Mouse (Mus musculus): ENCODE measurements around the gene Olfr824. TPM values are rescaled to one million over a fixed set of nuclear protein-coding genes. Genes with fewer than 3 reads are reported as not detected.
"Not testable (repeated sequence)": the region's sequence is repeated elsewhere in the genome, so short reads cannot be mapped to it uniquely, and the experiment has no call there.

Gene Olfr824
- polyA plus RNA-seq (2012; ENCODE audit: insufficient read depth, insufficient read length, low replicate concordance, missing spikeins): not detected in 2 replicates

GRCm38 (mm10) chr10:130129900-130130299 is at the start of gene Olfr824:
Olfr824 (minus strand) TSS chr10:130130000.
- H3K4me1 ChIP-seq (ENCODE audit: control insufficient read depth, insufficient read depth, low read length): not testable (repeated sequence)

GRCm38 (mm10) chr10:130166666-130167065 is 36.9 kb upstream of the Olfr824 start, which contains the start of gene Olfr825:
Olfr825 (minus strand) TSS chr10:130166766.
- Histone ChIP-seq H3K4me3 (ENCODE audit: insufficient read depth, low read depth, low read length) (no peak within 1 kb of the TSS), H3K27ac (ENCODE audit: insufficient read depth, low read depth, low read length) (no peak within 1 kb of the TSS), H3K4me1 (ENCODE audit: control insufficient read depth, insufficient read depth, low read length) (no peaks in the 10 kb centered on the region)
- TF ChIP-seq POLR2A (IDR thresholded peaks at IDR 0.05; ENCODE audit: insufficient read depth, low read depth, low read length) (no peak), CTCF (IDR thresholded peaks at IDR 0.05; ENCODE audit: insufficient read depth, low read depth, low read length) (no peak)

More at GRCm38 (mm10) chr10:130129900-130130299, at the start of gene Olfr824:
- not testable (repeated sequence) for H3K27ac ChIP-seq (ENCODE audit: insufficient read depth, low read depth, low read length); H3K4me3 ChIP-seq (ENCODE audit: insufficient read depth, low read depth, low read length)

GRCm38 (mm10) chr10:130165196-130165595 is 35.4 kb upstream of the Olfr824 start:
- no peak overlapping the region for H3K27ac ChIP-seq (ENCODE audit: insufficient read depth, low read depth, low read length)
- TF ChIP-seq POLR2A (IDR thresholded peaks at IDR 0.05; ENCODE audit: insufficient read depth, low read depth, low read length) (no peak), CTCF (IDR thresholded peaks at IDR 0.05; ENCODE audit: insufficient read depth, low read depth, low read length) (no peak)

GRCm38 (mm10) chr10:130144121-130144520 is 14.3 kb upstream of the Olfr824 start:
- no peak for TF ChIP-seq CTCF (IDR thresholded peaks at IDR 0.05; ENCODE audit: insufficient read depth, low read depth, low read length)
- TF ChIP-seq POLR2A (IDR thresholded peaks at IDR 0.05; ENCODE audit: insufficient read depth, low read depth, low read length): no peak
- Histone ChIP-seq H3K4me1 (ENCODE audit: control insufficient read depth, insufficient read depth, low read length) (no peaks in the 10 kb centered on the region), H3K27ac (ENCODE audit: insufficient read depth, low read depth, low read length) (no peak overlapping the region), H3K4me3 (ENCODE audit: insufficient read depth, low read depth, low read length) (no peak overlapping the region)
- 81% methylated on average over 5 of the region's 5 CpGs for WGBS

More at GRCm38 (mm10) chr10:130165196-130165595, 35.4 kb upstream of the Olfr824 start:
- no peaks in the 10 kb centered on the region for H3K4me1 ChIP-seq (ENCODE audit: control insufficient read depth, insufficient read depth, low read length)
- H3K4me3 ChIP-seq (ENCODE audit: insufficient read depth, low read depth, low read length): no peak overlapping the region

- H3K4me1 ChIP-seq (ENCODE audit: control insufficient read depth, insufficient read depth, low read length); H3K4me3 ChIP-seq (ENCODE audit: insufficient read depth, low read depth, low read length); H3K27ac ChIP-seq (ENCODE audit: insufficient read depth, low read depth, low read length): not testable (repeated sequence)
- WGBS: 85% methylated on average over 5 of the region's 5 CpGs
These were observed 12.7 kb upstream of the Olfr824 start for GRCm38 (mm10) chr10:130142481-130142880.

GRCm38 (mm10) chr10:130134811-130135210 is 5.0 kb upstream of the Olfr824 start:
- Histone ChIP-seq H3K27ac (ENCODE audit: insufficient read depth, low read depth, low read length) (no peak overlapping the region), H3K4me3 (ENCODE audit: insufficient read depth, low read depth, low read length) (no peak overlapping the region), H3K4me1 (ENCODE audit: control insufficient read depth, insufficient read depth, low read length) (no peaks in the 10 kb centered on the region)
- TF ChIP-seq CTCF (IDR thresholded peaks at IDR 0.05; ENCODE audit: insufficient read depth, low read depth, low read length): no peak
- no peak for TF ChIP-seq POLR2A (IDR thresholded peaks at IDR 0.05; ENCODE audit: insufficient read depth, low read depth, low read length)

GRCm38 (mm10) chr10:130116045-130116444 is 13.8 kb downstream of the Olfr824 start:
- H3K4me3 ChIP-seq (ENCODE audit: insufficient read depth, low read depth, low read length); H3K27ac ChIP-seq (ENCODE audit: insufficient read depth, low read depth, low read length); H3K4me1 ChIP-seq (ENCODE audit: control insufficient read depth, insufficient read depth, low read length): not testable (repeated sequence)
- WGBS: 65% methylated on average over 3 of the region's 3 CpGs

GRCm38 (mm10) chr10:130115283-130115682 is 14.5 kb downstream of the Olfr824 start, which contains the start of gene Olfr823:
Olfr823 (minus strand) TSS chr10:130115383.
- not testable (repeated sequence) for H3K27ac ChIP-seq (ENCODE audit: insufficient read depth, low read depth, low read length); H3K4me1 ChIP-seq (ENCODE audit: control insufficient read depth, insufficient read depth, low read length); H3K4me3 ChIP-seq (ENCODE audit: insufficient read depth, low read depth, low read length)
- 89% methylated on average over 1 of the region's 1 CpGs for WGBS

GRCm38 (mm10) chr10:130096104-130096503 is 33.7 kb downstream of the Olfr824 start:
- TF ChIP-seq CTCF (IDR thresholded peaks at IDR 0.05; ENCODE audit: insufficient read depth, low read depth, low read length): no peak
- Histone ChIP-seq H3K4me3 (ENCODE audit: insufficient read depth, low read depth, low read length) (no peak overlapping the region), H3K4me1 (ENCODE audit: control insufficient read depth, insufficient read depth, low read length) (no peaks in the 10 kb centered on the region), H3K27ac (ENCODE audit: insufficient read depth, low read depth, low read length) (no peak overlapping the region)

GRCm38 (mm10) chr10:130092838-130093440 is 36.9 kb downstream of the Olfr824 start:
- WGBS: 21% methylated on average over 5 of the region's 5 CpGs
- Histone ChIP-seq H3K27ac (ENCODE audit: insufficient read depth, low read depth, low read length) (no peak overlapping the region), H3K4me3 (ENCODE audit: insufficient read depth, low read depth, low read length) (no peak overlapping the region), H3K4me1 (ENCODE audit: control insufficient read depth, insufficient read depth, low read length) (no peaks in the 10 kb centered on the region)
- TF ChIP-seq POLR2A (IDR thresholded peaks at IDR 0.05; ENCODE audit: insufficient read depth, low read depth, low read length) (no peak), CTCF (IDR thresholded peaks at IDR 0.05; ENCODE audit: insufficient read depth, low read depth, low read length) (no peak)

Other genes with a start within 250 kb of the Olfr824 start
- gene Olfr815, start 224.1 kb downstream of the Olfr824 start, polyA plus RNA-seq (2012; ENCODE audit: insufficient read depth, insufficient read length, low replicate concordance, missing spikeins): not detected in 2 replicates
- gene Olfr816, start 214.4 kb downstream of the Olfr824 start, polyA plus RNA-seq (2012; ENCODE audit: insufficient read depth, insufficient read length, low replicate concordance, missing spikeins): not detected in 2 replicates
- gene Olfr818, start 180.9 kb downstream of the Olfr824 start, polyA plus RNA-seq (2012; ENCODE audit: insufficient read depth, insufficient read length, low replicate concordance, missing spikeins): not detected in 2 replicates
- not detected in 2 replicates for gene Olfr819, start 162.7 kb downstream of the Olfr824 start, polyA plus RNA-seq (2012; ENCODE audit: insufficient read depth, insufficient read length, low replicate concordance, missing spikeins)
- not detected in 2 replicates for gene Olfr247, start 153.9 kb downstream of the Olfr824 start, polyA plus RNA-seq (2012; ENCODE audit: insufficient read depth, insufficient read length, low replicate concordance, missing spikeins)
- gene Gm10310, start 144.9 kb downstream of the Olfr824 start, polyA plus RNA-seq (2012; ENCODE audit: insufficient read depth, insufficient read length, low replicate concordance, missing spikeins): not detected in 2 replicates
- gene Olfr820, start 117.4 kb downstream of the Olfr824 start, polyA plus RNA-seq (2012; ENCODE audit: insufficient read depth, insufficient read length, low replicate concordance, missing spikeins): not detected in 2 replicates
- gene Olfr821, start 99.7 kb downstream of the Olfr824 start, polyA plus RNA-seq (2012; ENCODE audit: insufficient read depth, insufficient read length, low replicate concordance, missing spikeins): not detected in 2 replicates
- not detected in 2 replicates for gene Olfr822, start 58.8 kb downstream of the Olfr824 start, polyA plus RNA-seq (2012; ENCODE audit: insufficient read depth, insufficient read length, low replicate concordance, missing spikeins)
- gene Olfr823, start 14.6 kb downstream of the Olfr824 start, polyA plus RNA-seq (2012; ENCODE audit: insufficient read depth, insufficient read length, low replicate concordance, missing spikeins): not detected in 2 replicates
- not detected in 2 replicates for gene Olfr825, start 36.8 kb upstream of the Olfr824 start, polyA plus RNA-seq (2012; ENCODE audit: insufficient read depth, insufficient read length, low replicate concordance, missing spikeins)
- not detected in 2 replicates for gene Olfr826, start 54.2 kb upstream of the Olfr824 start, polyA plus RNA-seq (2012; ENCODE audit: insufficient read depth, insufficient read length, low replicate concordance, missing spikeins)
- gene Olfr827, start 84.4 kb upstream of the Olfr824 start, polyA plus RNA-seq (2012; ENCODE audit: insufficient read depth, insufficient read length, low replicate concordance, missing spikeins): not detected in 2 replicates
- gene Neurod4, start 150.2 kb upstream of the Olfr824 start, polyA plus RNA-seq (2012; ENCODE audit: insufficient read depth, insufficient read length, low replicate concordance, missing spikeins): not detected in 2 replicates
- gene Tespa1, start 192.9 kb upstream of the Olfr824 start, polyA plus RNA-seq (2012; ENCODE audit: insufficient read depth, insufficient read length, low replicate concordance, missing spikeins): not detected in 2 replicates

Data from olfactory bulb, adult 2 months (tissue).